ENCODE assay signal across 10 mouse cellular contexts in genomic region chr15:95527948-95528861, GRCm38 (mm10). TPM values are rescaled to one million over a fixed set of nuclear protein-coding genes. Genes with fewer than 3 reads are reported as not detected.
DNase-seq lines count a peak whose midpoint lies in the region; ATAC-seq and TF ChIP-seq lines count a peak whose summit lies in the region.
"Had no signal": no experiment of that assay in that cellular context is flagged by ENCODE, and none has a peak within 500 bp of the region (broad histone marks: within the 10 kb centered on the region; RNA-seq: fewer than 3 reads in every experiment).

TSS of gene Nell2 (minus strand) at chr15:95528559.

- H3K9me3 ChIP-seq in forebrain, embryonic 11.5 days (ENCODE audit: control insufficient read depth, low read length): no peaks in the 10 kb centered on the region
- no peaks in the 10 kb centered on the region for H3K9me3 ChIP-seq in hindbrain, embryonic 16.5 days (ENCODE audit: control insufficient read depth, low read length)
- H3K9me3 ChIP-seq in limb, embryonic 13.5 days: no peaks in the 10 kb centered on the region

- H3K9ac ChIP-seq in forebrain, embryonic 11.5 days (ENCODE audit: low read length): peak within 1 kb of the TSS; percentile 79
- H3K9ac ChIP-seq in hindbrain, embryonic 16.5 days (ENCODE audit: low read depth, low read length): peak within 1 kb of the TSS; percentile 86
- H3K9ac ChIP-seq in limb, embryonic 13.5 days: peak within 1 kb of the TSS; percentile 65

- H3K4me1 ChIP-seq in forebrain, embryonic 11.5 days (replicated peaks; ENCODE audit: control insufficient read depth, insufficient read depth, low read length): peaks cover 5% of the 10 kb centered on the region; the same call in 1 of the 2 replicates
- peaks cover 3% of the 10 kb centered on the region; the same call in 1 of the 2 replicates for H3K4me1 ChIP-seq in hindbrain, embryonic 16.5 days (ENCODE audit: control insufficient read depth, insufficient read depth, low read depth, low read length)
- peaks cover 20% of the 10 kb centered on the region for H3K4me1 ChIP-seq in limb, embryonic 13.5 days

- peak; percentile 4 for DNase-seq in kidney, adult 9 months
- DNase-seq in kidney, adult 18-20 months: no peak
- DNase-seq in brain, embryonic 14.5 days (ENCODE audit: low read depth): peak; percentile 89
- peak; percentile 86 for DNase-seq in forebrain, embryonic 11.5 days (ENCODE audit: low spot score)
- peak; percentile 84 for DNase-seq in retina, postnatal 1 day
- no peak for DNase-seq in c-Kit-positive CD71-positive TER-119-positive erythroid progenitor cells, embryonic 14.5 days (ENCODE audit: low spot score)

- under 1% methylated on average over 67 of the region's 95 CpGs for WGBS in forebrain, embryonic 11.5 days
- under 1% methylated on average over 76 of the region's 95 CpGs for WGBS in hindbrain, embryonic 16.5 days
- WGBS in limb, embryonic 13.5 days: under 1% methylated on average over 78 of the region's 95 CpGs

- peak within 1 kb of the TSS; percentile 91 for H3K4me2 ChIP-seq in forebrain, embryonic 11.5 days (ENCODE audit: low read depth, low read length, severe bottlenecking)
- peak within 1 kb of the TSS; percentile 68 for H3K4me2 ChIP-seq in hindbrain, embryonic 16.5 days (ENCODE audit: low read length)
- peak within 1 kb of the TSS; percentile 98 for H3K4me2 ChIP-seq in limb, embryonic 13.5 days (replicated peaks)

- H3K4me3 ChIP-seq in forebrain, embryonic 11.5 days (ENCODE audit: low read depth, low read length): peak within 1 kb of the TSS; percentile 75
- H3K4me3 ChIP-seq in hindbrain, embryonic 16.5 days (ENCODE audit: low read length): peak within 1 kb of the TSS; percentile 79
- peak within 1 kb of the TSS; percentile 63 for H3K4me3 ChIP-seq in limb, embryonic 13.5 days

- no peaks in the 10 kb centered on the region for H3K36me3 ChIP-seq in forebrain, embryonic 11.5 days (ENCODE audit: control insufficient read depth, insufficient read depth, low read length)
- H3K36me3 ChIP-seq in hindbrain, embryonic 16.5 days (ENCODE audit: control insufficient read depth, insufficient read depth, low read length): no peaks in the 10 kb centered on the region
- H3K36me3 ChIP-seq in limb, embryonic 13.5 days: no peaks in the 10 kb centered on the region
- H3K36me3 ChIP-seq: G1E had no signal

- peak; percentile 37; the same call in 1 of the 2 replicates for TF ChIP-seq CTCF in brain, embryonic 14.5 days (IDR thresholded peaks at IDR 0.05; ENCODE audit: borderline replicate concordance, extremely low read depth, insufficient read depth, insufficient read length)

- ATAC-seq in forebrain, embryonic 11.5 days (replicated peaks; ENCODE audit: low FRiP score): peak; percentile 88
- peak; percentile 93 for ATAC-seq in hindbrain, embryonic 16.5 days
- peak; percentile 80 for ATAC-seq in limb, embryonic 13.5 days (ENCODE audit: low FRiP score, low read depth)

- peak; percentile 23; the same call in 1 of the 2 replicates for TF ChIP-seq POLR2A in brain, embryonic 14.5 days (IDR thresholded peaks at IDR 0.05; ENCODE audit: borderline replicate concordance, extremely low read depth, insufficient read depth, insufficient read length, poor library complexity, severe bottlenecking)

- H3K27me3 ChIP-seq in forebrain, embryonic 11.5 days (ENCODE audit: control insufficient read depth, insufficient read depth, low read length): no peaks in the 10 kb centered on the region
- H3K27me3 ChIP-seq in hindbrain, embryonic 16.5 days (replicated peaks; ENCODE audit: control insufficient read depth, insufficient read depth, low read length): no peaks in the 10 kb centered on the region
- H3K27me3 ChIP-seq in limb, embryonic 13.5 days: peaks cover 57% of the 10 kb centered on the region

- 0 out of 2 replicates have a peak within 1 kb of the TSS, but pooled peaks have one; percentile 12 for H3K27ac ChIP-seq in forebrain, embryonic 11.5 days (ENCODE audit: low read depth, low read length)
- peak within 1 kb of the TSS; percentile 87 for H3K27ac ChIP-seq in hindbrain, embryonic 16.5 days (ENCODE audit: low read depth, low read length)
- H3K27ac ChIP-seq in limb, embryonic 13.5 days: no peak within 1 kb of the TSS

RNA-seq across cellular contexts. Expression of gene Nell2, which starts in this region (rescaled TPM):
- 125 and 168 TPM in 2 replicates for polyA plus RNA-seq in brain, embryonic 14.5 days (2012; rRNA removed)
- polyA plus RNA-seq in forebrain, embryonic 11.5 days (2014; fragmentation: Nextera tagmentation; extraction: Ambion mirVana): 67.0 and 71.0 TPM in 2 replicates
- polyA plus RNA-seq in hindbrain, embryonic 16.5 days (2015; fragmentation: Nextera tagmentation; extraction: Ambion mirVana): 178 and 181 TPM in 2 replicates
- polyA plus RNA-seq in limb, embryonic 13.5 days (2015; fragmentation: Nextera tagmentation; extraction: Ambion mirVana): 18.8 and 20.1 TPM in 2 replicates
- polyA plus RNA-seq: G1E; liver, adult 2 months had no signal

Comparison
In these comparisons a context has a peak if more than half of its experiments do, and no peak if none do; other contexts are left out.
1. DNase-seq: peak in kidney, adult 9 months (single experiment), brain, embryonic 14.5 days (single experiment), forebrain, embryonic 11.5 days (single experiment) and retina, postnatal 1 day (single experiment); none in kidney, adult 18-20 months (single experiment) and c-Kit-positive CD71-positive TER-119-positive erythroid progenitor cells, embryonic 14.5 days (single experiment).
2. Peak in every context shown above with its lines, with median percentiles within 50 percentile points of each other: ATAC-seq, H3K4me2 ChIP-seq, H3K4me3 ChIP-seq and H3K9ac ChIP-seq.